Mouse (Mus musculus) liver, embryonic 14.5 days (tissue): ENCODE data around the gene Ptpa. TPM values are rescaled to one million over a fixed set of nuclear protein-coding genes. Genes with fewer than 3 reads are reported as not detected.

Source experiments
- ATAC-seq: fragments of 200-750 bp; cut with Nextera tagmentation; 2 replicates; pipeline ENCODE4 v1.8.0; 2017; ENCODE audit warnings: moderate number of reproducible peaks, mild to moderate bottlenecking, moderate library complexity; ENCODE audit not compliant: insufficient read depth
- DNase-seq, 3 experiments: peaks; one replicate each; pipeline ENCODE4 v3.0.0-alpha.2; 2012 to 2013; ENCODE audit warnings: low read depth in 3 of 3, low spot score in 3 of 3
- H3K27ac ChIP-seq: fragments of 300-500 bp; sonication (generic); 2 replicates; pipeline ENCODE4 v1.5.1; 2014; ENCODE audit warnings: moderate library complexity, mild to moderate bottlenecking, control low read depth, inconsistent platforms
- H3K27me3 ChIP-seq: fragments of 300-500 bp; sonication (generic); 2 replicates; pipeline ENCODE4 v1.6.1; 2014; ENCODE audit warnings: mild to moderate bottlenecking, low read length, moderate library complexity; ENCODE audit not compliant: control insufficient read depth, insufficient read depth
- H3K36me3 ChIP-seq: fragments of 300-500 bp; sonication (generic); replicated peaks from 2 replicates; pipeline ENCODE4 v1.6.1; 2014; ENCODE audit warnings: low read depth; ENCODE audit not compliant: control insufficient read depth, insufficient read depth
- H3K4me1 ChIP-seq, 2 experiments: fragments of 200-500 bp in 1 of 2; fragments of 300-500 bp in 1 of 2; sonication (generic) in 1 of 2; replicated peaks; 2 replicates each; pipeline ENCODE4 v1.6.1; 2012 to 2014; ENCODE audit warnings: antibody characterized with exemption in 1 of 2, inconsistent platforms in 1 of 2, low read length in 1 of 2; ENCODE audit not compliant: control insufficient read depth in 2 of 2, insufficient read depth in 2 of 2
- H3K4me2 ChIP-seq: fragments of 300-500 bp; sonication (generic); 2 replicates; pipeline ENCODE4 v1.6.1; 2014; ENCODE audit warnings: low read depth, mild to moderate bottlenecking, control low read depth, moderate library complexity
- H3K4me3 ChIP-seq, 2 experiments: fragments of 200-500 bp in 1 of 2; fragments of 300-500 bp in 1 of 2; sonication (generic) in 1 of 2; 2 replicates each; pipeline ENCODE4 v1.5.1; 2012 to 2014; ENCODE audit warnings: low read depth in 2 of 2, low read length in 2 of 2, mild to moderate bottlenecking in 2 of 2, control low read depth in 1 of 2, inconsistent platforms in 1 of 2, moderate library complexity in 1 of 2; ENCODE audit not compliant: insufficient read depth in 1 of 2
- H3K9ac ChIP-seq: fragments of 300-500 bp; sonication (generic); replicated peaks from 2 replicates; pipeline ENCODE4 v1.6.1; 2014; ENCODE audit warnings: mild to moderate bottlenecking, control low read depth, moderate library complexity
- H3K9me3 ChIP-seq: fragments of 300-500 bp; sonication (generic); 2 replicates; pipeline ENCODE4 v1.6.1; 2016; ENCODE audit warnings: low read length, mixed read lengths; ENCODE audit not compliant: control insufficient read depth
- CTCF ChIP-seq: IDR thresholded peaks from 2 replicates; pipeline ENCODE4 v1.5.1; 2016; ENCODE audit warnings: antibody characterized with exemption, low read depth, control low read depth
- EP300 ChIP-seq: IDR thresholded peaks from 2 replicates; pipeline ENCODE4 v1.6.1; 2016; ENCODE audit warnings: antibody characterized with exemption, low read depth
- WGBS: fragments of 180-500 bp; shearing (Covaris S2); extraction: QIAGEN DNeasy Blood & Tissue Kit; methylation state at CpG from one replicate; pipeline ENCODE4 v1.1.7; 2014; ENCODE audit not compliant: insufficient replicate concordance; 5-methylcytosine and 5-hydroxymethylcytosine counted together
- polyA plus RNA-seq, 2 experiments: library from polyadenylated mRNA; depleted of rRNA in 1 of 2; stranded (reverse) in 1 of 2; unstranded in 1 of 2; fragments of >200 nt; fragmentation: Nextera tagmentation in 1 of 2; extraction: Ambion mirVana in 1 of 2; gene quantifications; 2 replicates each; pipeline versions ENCODE4 v1.2.1 to v1.2.3; 2012 to 2014

Gene Ptpa
- polyA plus RNA-seq, 2 experiments, result 63.3 to 78.2 TPM

DNA sequence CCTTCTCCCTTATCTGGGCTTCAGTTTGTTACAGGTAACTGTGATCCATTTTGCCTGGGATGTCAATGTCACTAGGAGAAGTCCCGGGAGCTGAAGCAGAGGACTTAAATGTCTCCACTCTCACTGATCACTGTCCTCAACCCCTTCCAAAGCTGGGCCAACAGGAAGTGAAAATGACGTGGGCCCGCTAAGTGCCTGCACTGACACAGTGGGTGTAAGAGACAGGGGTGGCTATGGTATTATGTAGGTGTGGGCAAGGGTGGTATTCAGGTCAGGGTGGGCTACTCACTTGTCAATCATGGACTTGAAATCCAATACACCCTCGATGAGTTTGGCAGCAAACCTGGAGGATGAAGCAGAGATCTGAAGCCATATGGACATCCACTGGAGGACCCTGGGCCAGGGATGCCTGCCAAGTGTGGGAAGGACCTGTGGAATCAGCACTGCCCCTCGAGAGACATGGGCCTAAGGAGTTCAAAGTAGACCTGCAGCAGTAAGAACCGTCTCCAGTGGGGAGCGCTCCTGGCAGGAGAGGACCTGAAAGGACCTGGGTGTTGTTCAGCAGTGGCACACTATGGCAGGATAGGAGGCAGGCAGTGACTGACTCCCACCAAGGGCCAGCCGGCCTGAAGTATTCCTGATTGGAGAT, 7.3 kb upstream of the Ptpa start:
- no peaks in the 10 kb centered on the region for H3K9me3 ChIP-seq
- no peaks in the 10 kb centered on the region for H3K27me3 ChIP-seq
- no peak overlapping the region for H3K4me2 ChIP-seq
- peaks cover 9% of the 10 kb centered on the region for H3K36me3 ChIP-seq
- no peak overlapping the region for H3K27ac ChIP-seq
- H3K4me1 ChIP-seq, result no peaks in the 10 kb centered on the region
- no peak overlapping the region for H3K9ac ChIP-seq
- DNase-seq (no peak), ATAC-seq (no peak)
- no peak for TF ChIP-seq EP300
- TF ChIP-seq CTCF, result no peak
- no peak overlapping the region for H3K4me3 ChIP-seq
- 70% methylated on average over 8 of the region's 8 CpGs for WGBS

DNA sequence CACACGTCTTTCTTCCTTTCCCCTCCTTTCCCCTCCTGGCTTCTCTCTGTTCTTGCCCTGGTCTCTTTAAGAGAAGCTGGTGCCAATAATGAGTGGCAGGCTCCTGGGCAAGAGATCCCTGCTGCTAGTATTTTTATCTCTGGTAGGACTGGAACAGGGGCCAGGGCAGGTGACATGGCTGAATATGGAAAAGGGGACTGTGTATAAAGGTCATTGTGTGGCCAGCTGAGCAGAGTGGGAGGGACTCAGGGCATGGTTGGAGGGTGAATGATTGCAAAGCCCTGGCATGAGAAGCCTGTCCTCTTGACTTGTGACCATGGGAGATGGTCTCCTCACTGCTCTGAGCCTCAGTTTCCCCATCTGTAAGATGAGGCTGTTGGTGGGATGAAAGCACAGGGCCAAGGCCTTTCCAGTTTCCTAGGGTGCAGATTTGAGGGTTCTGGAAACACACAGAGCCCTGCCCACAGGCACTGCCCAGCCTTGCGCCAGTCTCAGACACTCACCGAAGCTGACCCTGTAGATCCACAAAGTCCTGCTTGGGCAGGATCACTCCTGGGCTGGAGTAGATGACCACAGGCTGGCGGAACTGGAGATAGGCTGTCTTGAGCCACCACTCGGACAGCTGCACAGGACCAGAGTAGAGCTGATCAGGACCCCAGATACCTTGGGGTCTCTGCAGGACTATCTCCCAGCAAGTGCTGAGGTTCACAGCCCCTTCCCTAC, 6.2 kb upstream of the Ptpa start:
- TF ChIP-seq EP300 (no peak), CTCF (no peak)
- H3K4me2 ChIP-seq, result no peak overlapping the region
- peaks cover 9% of the 10 kb centered on the region for H3K36me3 ChIP-seq

GRCm38 (mm10) chr2:30413038-30413973, 2.5 kb upstream of the Ptpa start:
- H3K4me3 ChIP-seq, result no peak overlapping the region
- no peak overlapping the region for H3K27ac ChIP-seq
- peaks cover 13% of the 10 kb centered on the region for H3K36me3 ChIP-seq
- no peaks in the 10 kb centered on the region for H3K9me3 ChIP-seq
- no peaks in the 10 kb centered on the region for H3K27me3 ChIP-seq
- peak overlapping the region; percentile 90; the same call in 1 of the 2 replicates for H3K4me2 ChIP-seq
- H3K9ac ChIP-seq, result no peak overlapping the region
- peaks cover 12 to 17% of the 10 kb centered on the region in 2 experiments for H3K4me1 ChIP-seq
- no peak for TF ChIP-seq EP300
- TF ChIP-seq CTCF, result no peak
- 82% methylated on average over 16 of the region's 16 CpGs for whole genome bisulfite sequencing
- no peak for ATAC-seq
- no peak for DNase-seq

More for the DNA sequence above, 6.2 kb upstream of the Ptpa start:
- Histone ChIP-seq H3K27ac (no peak overlapping the region), H3K4me3 (no peak overlapping the region), H3K9ac (no peak overlapping the region), H3K27me3 (no peaks in the 10 kb centered on the region), H3K9me3 (no peaks in the 10 kb centered on the region), H3K4me1 (peaks cover 0 to 6% of the 10 kb centered on the region in 2 experiments; a peak in 2 of 4 replicates)
- ATAC-seq, result no peak
- DNase-seq, result no peak
- 71% methylated on average over 5 of the region's 5 CpGs for whole genome bisulfite sequencing

- H3K4me1 ChIP-seq, result peaks cover 20 to 25% of the 10 kb centered on the region in 2 experiments
- ATAC-seq (no peak), DNase-seq (no peak)
- peak overlapping the region; percentile 90 for H3K4me2 ChIP-seq
- peaks cover 13% of the 10 kb centered on the region for H3K36me3 ChIP-seq
- H3K9me3 ChIP-seq, result no peaks in the 10 kb centered on the region
- H3K27ac ChIP-seq, result no peak overlapping the region
- WGBS, result 79% methylated on average over 4 of the region's 4 CpGs
- H3K9ac ChIP-seq, result peak overlapping the region; percentile 88
- H3K27me3 ChIP-seq, result no peaks in the 10 kb centered on the region
- peak overlapping the region in 1 of 2 experiments; percentile 76; a peak in 2 of 4 replicates for H3K4me3 ChIP-seq
- no peak for TF ChIP-seq CTCF
- no peak for TF ChIP-seq EP300
These were observed 1.7 kb upstream of the Ptpa start for GRCm38 (mm10) chr2:30414101-30414500.
